Mouse (Mus musculus): ENCODE measurements around the gene Atcay. TPM values are rescaled to one million over a fixed set of nuclear protein-coding genes. Genes with fewer than 3 reads are reported as not detected.

Gene Atcay
- polyA plus RNA-seq (2014; fragmentation: Nextera tagmentation; extraction: Ambion mirVana), result 21.9 and 24.1 TPM in 2 replicates

GRCm38 (mm10) chr10:81230438-81231332, at the start of gene Atcay:
Gene Atcay, minus strand, starts transcription at chr10:81230833.
- Histone ChIP-seq H3K36me3 (ENCODE audit: control insufficient read depth, insufficient read depth, low read length) (no peaks in the 10 kb centered on the region), H3K4me1 (ENCODE audit: control insufficient read depth, insufficient read depth, low read length) (no peaks in the 10 kb centered on the region), H3K27me3 (ENCODE audit: control insufficient read depth, insufficient read depth, low read length) (peaks cover 22% of the 10 kb centered on the region), H3K9ac (ENCODE audit: low read length) (peak within 1 kb of the TSS; percentile 48), H3K27ac (ENCODE audit: low read depth, low read length) (peak within 1 kb of the TSS; percentile 49; the same call in 1 of the 2 replicates), H3K4me3 (ENCODE audit: low read depth, low read length) (peak within 1 kb of the TSS; percentile 34), H3K4me2 (ENCODE audit: low read depth) (peak within 1 kb of the TSS; percentile 45), H3K9me3 (ENCODE audit: control insufficient read depth, low read length) (no peaks in the 10 kb centered on the region)
- DNase-seq (ENCODE audit: low spot score) (peak; percentile 64), ATAC-seq (ENCODE audit: insufficient read depth, low FRiP score, low TSS enrichment) (peak; percentile 77)
- 8% methylated on average over 27 of the region's 27 CpGs for WGBS

DNA sequence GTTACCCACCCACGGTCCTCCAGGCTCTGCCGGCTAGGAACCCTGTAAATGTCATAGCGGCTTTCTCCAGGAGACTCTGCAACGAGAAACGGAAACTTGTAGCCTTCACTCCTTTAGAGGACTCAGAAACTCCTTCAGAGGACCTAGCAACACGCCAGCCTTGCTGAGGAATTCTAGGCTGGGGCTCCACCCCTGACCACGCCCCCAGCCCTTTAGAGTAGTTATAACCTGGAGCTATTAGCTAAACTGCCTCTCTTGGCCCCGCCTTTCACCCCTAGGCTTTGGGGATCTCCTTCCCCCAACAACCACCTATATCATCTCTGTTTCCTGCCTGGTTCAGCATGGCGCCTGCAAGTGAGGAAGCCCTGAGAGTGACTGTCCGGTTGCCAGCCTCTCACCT, 48.9 kb upstream of the Atcay start:
- H3K27me3 ChIP-seq (ENCODE audit: control insufficient read depth, insufficient read depth, low read length), result peaks cover 20% of the 10 kb centered on the region
- H3K9ac ChIP-seq (ENCODE audit: low read length), result no peak overlapping the region
- H3K9me3 ChIP-seq (ENCODE audit: control insufficient read depth, low read length), result no peaks in the 10 kb centered on the region
- no peaks in the 10 kb centered on the region for H3K4me1 ChIP-seq (ENCODE audit: control insufficient read depth, insufficient read depth, low read length)
- H3K27ac ChIP-seq (ENCODE audit: low read depth, low read length), result no peak overlapping the region
- H3K4me3 ChIP-seq (ENCODE audit: low read depth, low read length), result no peak overlapping the region
- WGBS, result 40% methylated on average over 10 of the region's 10 CpGs
- DNase-seq (ENCODE audit: low spot score) (no peak), ATAC-seq (ENCODE audit: insufficient read depth, low FRiP score, low TSS enrichment) (no peak)
- no peaks in the 10 kb centered on the region for H3K36me3 ChIP-seq (ENCODE audit: control insufficient read depth, insufficient read depth, low read length)
- no peak overlapping the region for H3K4me2 ChIP-seq (ENCODE audit: low read depth)

DNA sequence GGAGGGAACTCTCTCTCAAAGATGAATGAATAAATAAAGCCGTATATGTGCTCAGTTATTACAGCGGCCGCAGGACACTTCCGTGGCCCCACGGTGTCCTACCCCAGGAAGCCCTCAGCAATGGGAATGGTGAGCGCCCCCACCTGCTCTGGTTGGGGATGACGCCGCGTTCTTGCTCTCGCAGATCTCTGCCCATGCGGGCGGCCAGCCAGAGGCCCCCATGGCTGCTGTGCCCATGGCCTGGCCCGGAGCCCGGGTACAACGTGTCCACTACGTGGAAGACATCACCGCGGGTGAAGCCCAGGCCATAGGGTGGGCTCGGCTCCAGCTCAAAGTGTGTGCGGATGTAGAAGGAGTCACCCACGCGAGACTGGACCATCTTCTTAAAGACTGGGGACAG, 47.0 kb upstream of the Atcay start:
- H3K27ac ChIP-seq (ENCODE audit: low read depth, low read length), result no peak overlapping the region
- no peaks in the 10 kb centered on the region for H3K4me1 ChIP-seq (ENCODE audit: control insufficient read depth, insufficient read depth, low read length)
- H3K9me3 ChIP-seq (ENCODE audit: control insufficient read depth, low read length), result no peaks in the 10 kb centered on the region
- 70% methylated on average over 22 of the region's 22 CpGs for WGBS
- ATAC-seq (ENCODE audit: insufficient read depth, low FRiP score, low TSS enrichment) (no peak), DNase-seq (ENCODE audit: low spot score) (no peak)
- H3K4me3 ChIP-seq (ENCODE audit: low read depth, low read length), result no peak overlapping the region
- H3K36me3 ChIP-seq (ENCODE audit: control insufficient read depth, insufficient read depth, low read length), result no peaks in the 10 kb centered on the region; the same call in 1 of the 2 replicates
- H3K9ac ChIP-seq (ENCODE audit: low read length), result no peak overlapping the region
- no peak overlapping the region for H3K4me2 ChIP-seq (ENCODE audit: low read depth)
- 0 out of 2 replicates have a peak, but pooled peaks cover 3% of the 10 kb centered on the region for H3K27me3 ChIP-seq (ENCODE audit: control insufficient read depth, insufficient read depth, low read length)

DNA sequence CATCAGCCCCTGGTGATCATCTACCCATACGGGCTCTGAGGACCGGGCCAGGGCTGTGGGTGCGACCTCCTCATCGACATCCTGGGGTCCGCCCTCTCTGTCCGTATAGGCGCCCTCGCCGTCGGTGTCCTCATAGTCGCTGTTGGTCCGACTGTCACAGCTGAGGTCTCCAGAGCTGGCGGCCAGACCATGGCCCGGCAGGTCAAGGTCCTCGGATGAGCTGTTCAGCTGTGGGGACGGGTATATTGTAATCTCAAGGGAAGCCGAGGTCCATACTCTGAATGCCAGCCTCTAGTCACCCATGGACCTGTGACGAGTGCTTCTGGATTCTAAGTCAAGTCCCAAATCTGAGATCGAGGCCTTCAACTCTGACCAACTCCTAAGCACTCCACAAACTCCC, 43.2 kb upstream of the Atcay start:
- WGBS, result 94% methylated on average over 19 of the region's 19 CpGs
- Histone ChIP-seq H3K4me2 (ENCODE audit: low read depth) (no peak overlapping the region), H3K4me3 (ENCODE audit: low read depth, low read length) (no peak overlapping the region), H3K36me3 (ENCODE audit: control insufficient read depth, insufficient read depth, low read length) (peaks cover 12% of the 10 kb centered on the region), H3K4me1 (ENCODE audit: control insufficient read depth, insufficient read depth, low read length) (peaks cover 1% of the 10 kb centered on the region; the same call in 1 of the 2 replicates), H3K27me3 (ENCODE audit: control insufficient read depth, insufficient read depth, low read length) (no peaks in the 10 kb centered on the region), H3K9me3 (ENCODE audit: control insufficient read depth, low read length) (no peaks in the 10 kb centered on the region), H3K9ac (ENCODE audit: low read length) (no peak overlapping the region), H3K27ac (ENCODE audit: low read depth, low read length) (no peak overlapping the region)
- DNase-seq (ENCODE audit: low spot score), result no peak
- no peak for ATAC-seq (ENCODE audit: insufficient read depth, low FRiP score, low TSS enrichment)

- Histone ChIP-seq H3K36me3 (ENCODE audit: control insufficient read depth, insufficient read depth, low read length) (peaks cover 12% of the 10 kb centered on the region), H3K9me3 (ENCODE audit: control insufficient read depth, low read length) (no peaks in the 10 kb centered on the region), H3K27ac (ENCODE audit: low read depth, low read length) (no peak overlapping the region), H3K27me3 (ENCODE audit: control insufficient read depth, insufficient read depth, low read length) (no peaks in the 10 kb centered on the region), H3K4me2 (ENCODE audit: low read depth) (no peak overlapping the region), H3K4me1 (ENCODE audit: control insufficient read depth, insufficient read depth, low read length) (peaks cover 6% of the 10 kb centered on the region; the same call in 1 of the 2 replicates), H3K4me3 (ENCODE audit: low read depth, low read length) (no peak overlapping the region), H3K9ac (ENCODE audit: low read length) (no peak overlapping the region)
- WGBS, result 94% methylated on average over 21 of the region's 21 CpGs
- DNase-seq (ENCODE audit: low spot score), result no peak
- ATAC-seq (ENCODE audit: insufficient read depth, low FRiP score, low TSS enrichment), result no peak
Observed at GRCm38 (mm10) chr10:81272356-81272755, 41.7 kb upstream of the Atcay start.

GRCm38 (mm10) chr10:81268643-81269412, 38.2 kb upstream of the Atcay start:
- H3K9me3 ChIP-seq (ENCODE audit: control insufficient read depth, low read length), result no peaks in the 10 kb centered on the region
- peak overlapping the region; percentile 63 for H3K9ac ChIP-seq (ENCODE audit: low read length)
- WGBS, result 83% methylated on average over 16 of the region's 16 CpGs
- H3K36me3 ChIP-seq (ENCODE audit: control insufficient read depth, insufficient read depth, low read length), result peaks cover 18% of the 10 kb centered on the region
- DNase-seq (ENCODE audit: low spot score) (no peak), ATAC-seq (ENCODE audit: insufficient read depth, low FRiP score, low TSS enrichment) (no peak)
- H3K4me2 ChIP-seq (ENCODE audit: low read depth), result peak overlapping the region; percentile 60
- H3K4me3 ChIP-seq (ENCODE audit: low read depth, low read length), result peak overlapping the region; percentile 39
- peaks cover 8% of the 10 kb centered on the region for H3K4me1 ChIP-seq (ENCODE audit: control insufficient read depth, insufficient read depth, low read length)
- no peaks in the 10 kb centered on the region for H3K27me3 ChIP-seq (ENCODE audit: control insufficient read depth, insufficient read depth, low read length)
- H3K27ac ChIP-seq (ENCODE audit: low read depth, low read length), result no peak overlapping the region

- 4% methylated on average over 23 of the region's 23 CpGs for WGBS
- Histone ChIP-seq H3K36me3 (ENCODE audit: control insufficient read depth, insufficient read depth, low read length) (peaks cover 18% of the 10 kb centered on the region), H3K9ac (ENCODE audit: low read length) (peak overlapping the region; percentile 63), H3K4me2 (ENCODE audit: low read depth) (peak overlapping the region; percentile 60), H3K27me3 (ENCODE audit: control insufficient read depth, insufficient read depth, low read length) (no peaks in the 10 kb centered on the region), H3K4me1 (ENCODE audit: control insufficient read depth, insufficient read depth, low read length) (peaks cover 8% of the 10 kb centered on the region), H3K4me3 (ENCODE audit: low read depth, low read length) (peak overlapping the region; percentile 39), H3K9me3 (ENCODE audit: control insufficient read depth, low read length) (no peaks in the 10 kb centered on the region), H3K27ac (ENCODE audit: low read depth, low read length) (no peak overlapping the region)
- ATAC-seq (ENCODE audit: insufficient read depth, low FRiP score, low TSS enrichment), result peak; percentile 45; the same call in 1 of the 2 replicates
- peak; percentile 82 for DNase-seq (ENCODE audit: low spot score)
Observed at GRCm38 (mm10) chr10:81268056-81268455, 37.4 kb upstream of the Atcay start.

DNA sequence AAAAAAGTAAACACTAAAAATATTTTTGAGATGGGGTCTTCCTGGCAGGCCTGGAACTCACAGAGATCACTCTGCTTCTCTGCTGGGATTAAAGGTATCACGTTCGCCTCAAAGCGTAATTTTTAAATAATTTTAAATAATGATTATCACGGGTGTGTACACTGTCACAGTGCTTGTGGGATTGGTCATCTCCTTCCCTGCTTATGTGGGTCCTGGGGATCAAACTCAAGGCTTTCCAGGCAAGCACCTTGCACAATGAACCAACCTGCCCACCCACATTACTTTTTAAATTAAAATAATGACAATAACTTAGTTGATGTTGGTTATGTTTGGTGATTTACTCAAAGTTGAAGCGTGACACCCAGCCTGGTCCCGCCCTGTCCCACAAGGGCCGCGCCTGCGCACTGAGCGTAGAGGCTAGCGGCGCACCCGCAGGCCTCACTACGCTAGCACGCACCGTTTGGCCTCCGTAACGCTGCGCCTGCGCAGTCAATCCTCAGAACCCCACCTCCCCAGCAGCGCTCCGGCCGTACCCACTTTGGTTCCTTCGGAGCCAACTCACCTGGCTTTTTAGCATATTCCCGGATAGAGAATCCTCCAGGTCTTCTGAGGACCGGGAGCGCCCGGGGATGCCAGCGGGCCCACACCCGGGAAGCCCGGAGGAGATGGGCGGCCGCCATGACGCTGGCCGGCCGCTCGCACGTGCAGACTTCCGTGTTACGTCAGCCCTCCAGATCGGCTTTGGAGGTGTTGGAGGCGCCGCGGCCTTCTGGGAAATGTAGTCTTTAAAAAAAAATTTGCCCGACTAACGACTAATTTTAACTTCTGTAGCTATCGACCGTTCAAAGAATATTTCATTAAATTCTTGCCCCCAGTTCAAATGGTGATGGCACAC, 35.8 kb upstream of the Atcay start, which contains the start of the genes Mrpl54 and Apba3:
TSS of gene Mrpl54 (minus strand) at position 724 of the 895 bp plus-strand sequence.
TSS of gene Apba3 (plus strand) at position 750 of the 895 bp plus-strand sequence.
- Histone ChIP-seq H3K27me3 (ENCODE audit: control insufficient read depth, insufficient read depth, low read length) (no peaks in the 10 kb centered on the region), H3K4me2 (ENCODE audit: low read depth) (peak within 1 kb of the TSS; percentile 72), H3K9ac (ENCODE audit: low read length) (peak within 1 kb of the TSS; percentile 84), H3K4me3 (ENCODE audit: low read depth, low read length) (peak within 1 kb of the TSS; percentile 65), H3K9me3 (ENCODE audit: control insufficient read depth, low read length) (no peaks in the 10 kb centered on the region), H3K36me3 (ENCODE audit: control insufficient read depth, insufficient read depth, low read length) (peaks cover 13% of the 10 kb centered on the region), H3K27ac (ENCODE audit: low read depth, low read length) (peak within 1 kb of the TSS; percentile 65; the same call in 1 of the 2 replicates), H3K4me1 (ENCODE audit: control insufficient read depth, insufficient read depth, low read length) (peaks cover 8% of the 10 kb centered on the region)
- ATAC-seq (ENCODE audit: insufficient read depth, low FRiP score, low TSS enrichment) (peak; percentile 91), DNase-seq (ENCODE audit: low spot score) (peak; percentile 98)
- WGBS, result 1% methylated on average over 48 of the region's 48 CpGs

All from neural tube, embryonic 11.5 days (tissue).